Mouse (Mus musculus) heart, postnatal 0 days (tissue): ENCODE results near the gene Tmsb10. TPM values are rescaled to one million over a fixed set of nuclear protein-coding genes. Genes with fewer than 3 reads are reported as not detected.
A peak's percentile ranks its signal among the peaks of the same experiment; 100 is the strongest.

Experiments
- ATAC-seq: fragments of 200-750 bp; cut with Nextera tagmentation; 2 replicates; pipeline ENCODE4 v1.8.0; 2017; ENCODE audit warnings: low read depth, moderate number of reproducible peaks, moderate library complexity; ENCODE audit not compliant: insufficient read depth
- DNase-seq: peaks from one replicate; pipeline ENCODE4 v3.0.0-alpha.2; 2016; ENCODE audit warnings: low spot score
- H3K27ac ChIP-seq: fragments of 300-500 bp; sonication (generic); 2 replicates; pipeline ENCODE4 v1.5.1; 2014; ENCODE audit warnings: low read depth, mild to moderate bottlenecking
- H3K27me3 ChIP-seq: fragments of 300-500 bp; sonication (generic); 2 replicates; pipeline ENCODE4 v1.6.1; 2014; ENCODE audit warnings: low read length, mixed read lengths; ENCODE audit not compliant: control insufficient read depth, insufficient read depth
- H3K36me3 ChIP-seq: fragments of 300-500 bp; sonication (generic); replicated peaks from 2 replicates; pipeline ENCODE4 v1.6.1; 2014; ENCODE audit warnings: low read length, mixed read lengths; ENCODE audit not compliant: control insufficient read depth, insufficient read depth
- H3K4me1 ChIP-seq: fragments of 300-500 bp; sonication (generic); 2 replicates; pipeline ENCODE4 v1.6.1; 2014; ENCODE audit warnings: antibody characterized with exemption; ENCODE audit not compliant: control insufficient read depth, insufficient read depth
- H3K4me2 ChIP-seq: fragments of 300-500 bp; sonication (generic); 2 replicates; pipeline ENCODE4 v1.6.1; 2014; ENCODE audit warnings: low read depth, mild to moderate bottlenecking, low read length, moderate library complexity
- H3K4me3 ChIP-seq: fragments of 300-500 bp; sonication (generic); 2 replicates; pipeline ENCODE4 v1.5.1; 2014; ENCODE audit warnings: low read depth, low read length
- H3K9ac ChIP-seq: fragments of 300-500 bp; sonication (generic); replicated peaks from 2 replicates; pipeline ENCODE4 v1.6.1; 2014; ENCODE audit warnings: low read depth, low read length, mixed read lengths
- H3K9me3 ChIP-seq: fragments of 300-500 bp; sonication (generic); replicated peaks from 2 replicates; pipeline ENCODE4 v1.6.1; 2016; ENCODE audit warnings: low read length; ENCODE audit not compliant: control insufficient read depth
- CTCF ChIP-seq: IDR thresholded peaks from 2 replicates; pipeline ENCODE4 v1.5.1; 2016; ENCODE audit warnings: antibody characterized with exemption, control low read depth, low read depth
- EP300 ChIP-seq: IDR thresholded peaks from 2 replicates; pipeline ENCODE4 v1.6.1; 2016; ENCODE audit warnings: antibody characterized with exemption, low read depth
- WGBS: fragments of 180-500 bp; shearing (Covaris S2); extraction: QIAGEN DNeasy Blood & Tissue Kit; methylation state at CpG from one replicate; pipeline ENCODE4 v1.1.7; 2014; 5-methylcytosine and 5-hydroxymethylcytosine counted together
- polyA plus RNA-seq: library from polyadenylated mRNA; unstranded; fragments of >200 nt; fragmentation: Nextera tagmentation; extraction: Ambion mirVana; gene quantifications from 2 replicates; pipeline ENCODE4 v1.2.1, GENCODE M21; 2015
- total RNA-seq: library from RNA; depleted of rRNA; stranded (reverse); fragments of >200 nt; gene quantifications from 2 replicates; pipeline ENCODE4 v1.2.3, GENCODE M21; 2014; ENCODE audit warnings: low replicate concordance

The Tmsb10 gene
- total and polyA plus RNA-seq, 2 experiments from 2014 or later: 43.7 to 1,264 TPM

GRCm38 (mm10) chr6:72990206-72990605 lies 31.7 kb upstream of the Tmsb10 start:
- WGBS: 79% methylated on average over 5 of the region's 5 CpGs
- no peaks in the 10 kb centered on the region for H3K9me3 ChIP-seq
- H3K36me3 ChIP-seq: no peaks in the 10 kb centered on the region
- no peaks in the 10 kb centered on the region for H3K27me3 ChIP-seq
- DNase-seq: no peak
- TF ChIP-seq CTCF (no peak), EP300 (no peak)
- H3K4me2 ChIP-seq: no peak overlapping the region
- no peak for ATAC-seq
- H3K9ac ChIP-seq: no peak overlapping the region
- H3K27ac ChIP-seq: no peak overlapping the region
- no peak overlapping the region for H3K4me3 ChIP-seq
- 0 out of 2 replicates have a peak, but pooled peaks cover 5% of the 10 kb centered on the region for H3K4me1 ChIP-seq

- DNase-seq: peak; percentile 13
- Histone ChIP-seq H3K4me1 (0 out of 2 replicates have a peak, but pooled peaks cover 5% of the 10 kb centered on the region), H3K9ac (no peak overlapping the region), H3K27ac (no peak overlapping the region), H3K4me3 (no peak overlapping the region), H3K36me3 (no peaks in the 10 kb centered on the region), H3K27me3 (no peaks in the 10 kb centered on the region), H3K4me2 (no peak overlapping the region), H3K9me3 (no peaks in the 10 kb centered on the region)
- ATAC-seq: no peak
- 29% methylated on average over 7 of the region's 7 CpGs for WGBS
- TF ChIP-seq EP300: no peak
- TF ChIP-seq CTCF: no peak
Measured at GRCm38 (mm10) chr6:72989028-72989736, 30.6 kb upstream of the Tmsb10 start.

GRCm38 (mm10) chr6:72982506-72982905 lies 24.0 kb upstream of the Tmsb10 start:
- ATAC-seq (no peak), DNase-seq (no peak)
- Histone ChIP-seq H3K4me3 (no peak overlapping the region), H3K4me2 (no peak overlapping the region), H3K27me3 (no peaks in the 10 kb centered on the region), H3K27ac (no peak overlapping the region), H3K9me3 (no peaks in the 10 kb centered on the region), H3K4me1 (no peaks in the 10 kb centered on the region), H3K9ac (no peak overlapping the region), H3K36me3 (no peaks in the 10 kb centered on the region)
- WGBS: 72% methylated on average over 4 of the region's 4 CpGs
- TF ChIP-seq CTCF (no peak), EP300 (no peak)

GRCm38 (mm10) chr6:72981851-72982250 lies 23.3 kb upstream of the Tmsb10 start:
- peak overlapping the region; percentile 31; the same call in 1 of the 2 replicates for H3K4me2 ChIP-seq
- H3K9me3 ChIP-seq: no peaks in the 10 kb centered on the region
- peak overlapping the region; percentile 67; the same call in 1 of the 2 replicates for H3K27ac ChIP-seq
- H3K27me3 ChIP-seq: no peaks in the 10 kb centered on the region
- ATAC-seq: no peak
- H3K4me3 ChIP-seq: no peak overlapping the region
- WGBS: 45% methylated on average over 6 of the region's 6 CpGs
- no peak for TF ChIP-seq CTCF
- TF ChIP-seq EP300: no peak
- no peaks in the 10 kb centered on the region for H3K4me1 ChIP-seq
- H3K36me3 ChIP-seq: no peaks in the 10 kb centered on the region
- no peak overlapping the region for H3K9ac ChIP-seq
- DNase-seq: no peak

GRCm38 (mm10) chr6:72981124-72981651 lies 22.6 kb upstream of the Tmsb10 start:
- no peaks in the 10 kb centered on the region for H3K4me1 ChIP-seq
- peak; percentile 75 for DNase-seq
- no peaks in the 10 kb centered on the region for H3K36me3 ChIP-seq
- peak; percentile 83 for ATAC-seq
- peak overlapping the region; percentile 67 for H3K27ac ChIP-seq
- TF ChIP-seq CTCF (no peak), EP300 (no peak; the same call in 1 of the 2 replicates)
- H3K4me2 ChIP-seq: peak overlapping the region; percentile 31; the same call in 1 of the 2 replicates
- 10% methylated on average over 9 of the region's 9 CpGs for WGBS
- no peaks in the 10 kb centered on the region for H3K27me3 ChIP-seq
- H3K4me3 ChIP-seq: no peak overlapping the region
- H3K9ac ChIP-seq: no peak overlapping the region
- H3K9me3 ChIP-seq: no peaks in the 10 kb centered on the region
